19 mouse cellular contexts compared by ENCODE assay signal in genomic region chr2:145395804-145396203, GRCm38 (mm10).
DNase-seq lines count a peak whose midpoint lies in the region; ATAC-seq and TF ChIP-seq lines count a peak whose summit lies in the region.
"Had no signal": no experiment of that assay in that cellular context is flagged by ENCODE, and none has a peak within 500 bp of the region (broad histone marks: within the 10 kb centered on the region; RNA-seq: fewer than 3 reads in every experiment).

No protein-coding gene starts in this region.

- no peak for TF ChIP-seq CTCF in hindbrain, postnatal 0 days (IDR thresholded peaks at IDR 0.05; ENCODE audit: low read depth)
- TF ChIP-seq CTCF in midbrain, postnatal 0 days (IDR thresholded peaks at IDR 0.05): no peak

- no peak overlapping the region for H3K27ac ChIP-seq in hindbrain, postnatal 0 days
- H3K27ac ChIP-seq in hindbrain, embryonic 12.5 days: no peak overlapping the region
- peak overlapping the region; percentile 30; the same call in 1 of the 2 replicates for H3K27ac ChIP-seq in midbrain, embryonic 12.5 days (replicated peaks)
- no peak overlapping the region for H3K27ac ChIP-seq in midbrain, embryonic 16.5 days (ENCODE audit: low read length)
- no peak overlapping the region for H3K27ac ChIP-seq in midbrain, postnatal 0 days (ENCODE audit: low read depth, low read length)
- H3K27ac ChIP-seq in liver, embryonic 12.5 days: no peak overlapping the region
- H3K27ac ChIP-seq: forebrain, embryonic 12.5 days; kidney, postnatal 0 days had no signal

- no peak overlapping the region for H3K4me3 ChIP-seq in hindbrain, postnatal 0 days (ENCODE audit: low read length)
- no peak overlapping the region for H3K4me3 ChIP-seq in hindbrain, embryonic 12.5 days
- H3K4me3 ChIP-seq in midbrain, embryonic 12.5 days: no peak overlapping the region
- H3K4me3 ChIP-seq in midbrain, embryonic 16.5 days (ENCODE audit: low read depth, low read length): no peak overlapping the region
- H3K4me3 ChIP-seq in midbrain, postnatal 0 days (ENCODE audit: low read depth, low read length): no peak overlapping the region
- H3K4me3 ChIP-seq in liver, embryonic 12.5 days: no peak overlapping the region
- H3K4me3 ChIP-seq: forebrain, embryonic 12.5 days had no signal

- no peak overlapping the region for H3K4me2 ChIP-seq in hindbrain, postnatal 0 days (ENCODE audit: low read depth, low read length)
- no peak overlapping the region for H3K4me2 ChIP-seq in hindbrain, embryonic 12.5 days (replicated peaks)
- no peak overlapping the region for H3K4me2 ChIP-seq in midbrain, embryonic 12.5 days (replicated peaks)
- no peak overlapping the region for H3K4me2 ChIP-seq in midbrain, embryonic 16.5 days (ENCODE audit: low read length)
- no peak overlapping the region for H3K4me2 ChIP-seq in midbrain, postnatal 0 days (ENCODE audit: low read depth, low read length, poor library complexity, severe bottlenecking)
- no peak overlapping the region for H3K4me2 ChIP-seq in liver, embryonic 12.5 days
- H3K4me2 ChIP-seq: forebrain, embryonic 12.5 days; heart, embryonic 11.5 days had no signal

- peak; percentile 10 for DNase-seq in adrenal gland, postnatal 10 days
- DNase-seq in adrenal gland, postnatal 4 days (ENCODE audit: low spot score in 2 of 2): no peak
- DNase-seq in hindbrain, postnatal 0 days (ENCODE audit: low spot score): peak; percentile 36
- DNase-seq in midbrain, postnatal 0 days (ENCODE audit: low spot score): peak; percentile 44
- DNase-seq: adrenal gland, adult 2 months; cerebellum, adult 9-11 months; gastrocnemius, postnatal 25 days; heart, postnatal 10 days; kidney, adult 11 months; liver; lung, adult 2 months; thymus, postnatal 14 days had no signal

- H3K9ac ChIP-seq in hindbrain, postnatal 0 days (replicated peaks; ENCODE audit: low read length): no peak overlapping the region
- no peak overlapping the region for H3K9ac ChIP-seq in hindbrain, embryonic 12.5 days
- no peak overlapping the region for H3K9ac ChIP-seq in midbrain, embryonic 12.5 days (replicated peaks)
- H3K9ac ChIP-seq in midbrain, embryonic 16.5 days (ENCODE audit: low read depth, low read length): no peak overlapping the region
- no peak overlapping the region for H3K9ac ChIP-seq in midbrain, postnatal 0 days (replicated peaks; ENCODE audit: low read length, poor library complexity, severe bottlenecking)
- no peak overlapping the region for H3K9ac ChIP-seq in liver, embryonic 12.5 days
- H3K9ac ChIP-seq: forebrain, embryonic 12.5 days had no signal

- no peaks in the 10 kb centered on the region for H3K4me1 ChIP-seq in hindbrain, postnatal 0 days (ENCODE audit: insufficient read depth, low read length)
- peaks cover 15% of the 10 kb centered on the region for H3K4me1 ChIP-seq in hindbrain, embryonic 12.5 days
- peaks cover 5% of the 10 kb centered on the region; the same call in 1 of the 2 replicates for H3K4me1 ChIP-seq in midbrain, embryonic 12.5 days
- H3K4me1 ChIP-seq in midbrain, embryonic 16.5 days (ENCODE audit: control insufficient read depth, insufficient read depth, low read length): peaks cover 12% of the 10 kb centered on the region; the same call in 1 of the 2 replicates
- no peaks in the 10 kb centered on the region for H3K4me1 ChIP-seq in midbrain, postnatal 0 days (ENCODE audit: insufficient read depth, low read length)
- H3K4me1 ChIP-seq in liver, embryonic 12.5 days: no peaks in the 10 kb centered on the region

- H3K36me3 ChIP-seq in hindbrain, postnatal 0 days (ENCODE audit: insufficient read depth, low read length): no peaks in the 10 kb centered on the region
- no peaks in the 10 kb centered on the region for H3K36me3 ChIP-seq in hindbrain, embryonic 12.5 days
- no peaks in the 10 kb centered on the region for H3K36me3 ChIP-seq in midbrain, embryonic 12.5 days
- H3K36me3 ChIP-seq in midbrain, embryonic 16.5 days (ENCODE audit: control insufficient read depth, insufficient read depth, low read length): no peaks in the 10 kb centered on the region
- H3K36me3 ChIP-seq in midbrain, postnatal 0 days (ENCODE audit: insufficient read depth, low read length): no peaks in the 10 kb centered on the region
- H3K36me3 ChIP-seq in liver, embryonic 12.5 days: no peaks in the 10 kb centered on the region
- H3K36me3 ChIP-seq: forebrain, embryonic 12.5 days had no signal

- H3K27me3 ChIP-seq in hindbrain, postnatal 0 days (ENCODE audit: insufficient read depth, low read length): no peaks in the 10 kb centered on the region
- H3K27me3 ChIP-seq in hindbrain, embryonic 12.5 days: no peaks in the 10 kb centered on the region
- no peaks in the 10 kb centered on the region for H3K27me3 ChIP-seq in midbrain, embryonic 12.5 days
- H3K27me3 ChIP-seq in midbrain, embryonic 16.5 days (ENCODE audit: control insufficient read depth, insufficient read depth, low read depth, low read length): no peaks in the 10 kb centered on the region
- H3K27me3 ChIP-seq in midbrain, postnatal 0 days (ENCODE audit: insufficient read depth, low read length): no peaks in the 10 kb centered on the region
- H3K27me3 ChIP-seq in liver, embryonic 12.5 days (replicated peaks): no peaks in the 10 kb centered on the region
- H3K27me3 ChIP-seq: forebrain, embryonic 12.5 days had no signal

- no peaks in the 10 kb centered on the region for H3K9me3 ChIP-seq in hindbrain, postnatal 0 days (ENCODE audit: low read length)
- H3K9me3 ChIP-seq in hindbrain, embryonic 12.5 days (replicated peaks): no peaks in the 10 kb centered on the region
- H3K9me3 ChIP-seq in midbrain, embryonic 12.5 days: no peaks in the 10 kb centered on the region
- H3K9me3 ChIP-seq in midbrain, embryonic 16.5 days (replicated peaks; ENCODE audit: control insufficient read depth, low read length, poor library complexity, severe bottlenecking): no peaks in the 10 kb centered on the region
- no peaks in the 10 kb centered on the region for H3K9me3 ChIP-seq in midbrain, postnatal 0 days (ENCODE audit: low read length)
- H3K9me3 ChIP-seq in liver, embryonic 12.5 days (replicated peaks): no peaks in the 10 kb centered on the region
- H3K9me3 ChIP-seq: forebrain, embryonic 12.5 days had no signal

- 62% methylated on average over 3 of the region's 3 CpGs for WGBS in hindbrain, postnatal 0 days
- 58% methylated on average over 3 of the region's 3 CpGs for WGBS in hindbrain, embryonic 12.5 days
- 63% methylated on average over 3 of the region's 3 CpGs for WGBS in midbrain, embryonic 12.5 days
- 58% methylated on average over 3 of the region's 3 CpGs for WGBS in midbrain, embryonic 16.5 days
- 77% methylated on average over 3 of the region's 3 CpGs for WGBS in midbrain, postnatal 0 days
- WGBS in liver, embryonic 12.5 days (ENCODE audit: insufficient replicate concordance): 61% methylated on average over 3 of the region's 3 CpGs

- peak; percentile 52; the same call in 1 of the 2 replicates for ATAC-seq in hindbrain, postnatal 0 days
- ATAC-seq in hindbrain, embryonic 12.5 days (ENCODE audit: low FRiP score): no peak; the same call in 1 of the 2 replicates
- peak; percentile 45; the same call in 1 of the 2 replicates for ATAC-seq in midbrain, embryonic 12.5 days (ENCODE audit: low FRiP score, low read depth)
- no peak for ATAC-seq in midbrain, embryonic 16.5 days
- ATAC-seq in midbrain, postnatal 0 days (ENCODE audit: low FRiP score): no peak
- no peak for ATAC-seq in liver, embryonic 12.5 days

Comparison
In these comparisons a context has a peak if more than half of its experiments do, and no peak if none do; other contexts are left out.
1. DNase-seq: peak in adrenal gland, postnatal 10 days (single experiment), hindbrain, postnatal 0 days (single experiment) and midbrain, postnatal 0 days (single experiment); none in adrenal gland, postnatal 4 days (0 of 2).
2. ATAC-seq: peak in hindbrain, postnatal 0 days (single experiment) and midbrain, embryonic 12.5 days (single experiment); none in hindbrain, embryonic 12.5 days (single experiment), midbrain, embryonic 16.5 days (single experiment), midbrain, postnatal 0 days (single experiment) and liver, embryonic 12.5 days (single experiment).